Mouse (Mus musculus) left cerebral cortex, postnatal 10 days (tissue): ENCODE results near the gene Slc25a19. TPM values are rescaled to one million over a fixed set of nuclear protein-coding genes. Genes with fewer than 3 reads are reported as not detected.

Experiments used
- total RNA-seq, 2 experiments: library from RNA; stranded (reverse); gene quantifications; 2 replicates each; pipeline ENCODE4 v1.2.3; 2021

Slc25a19 gene
- total RNA-seq, 2 experiments from 2014 or later: 55.0 to 59.7 TPM

Other genes starting within 250 kb of the Slc25a19 start
- 10 to 100 TPM; 15.2 to 17.2 TPM for gene Cdr2l, start 246.4 kb downstream of the Slc25a19 start, total RNA-seq
- 10 to 100 TPM; 96.2 to 98.8 TPM for gene Mrpl58, start 224.5 kb downstream of the Slc25a19 start, total RNA-seq
- gene Atp5h, start 208.3 kb downstream of the Slc25a19 start, total RNA-seq: 100 to 1,000 TPM; 399 to 414 TPM
- gene Kctd2, start 208.2 kb downstream of the Slc25a19 start, total RNA-seq: 10 to 100 TPM; 54.3 to 55.7 TPM
- gene Trim80, start 187.8 kb downstream of the Slc25a19 start, total RNA-seq: under 1 TPM in 1 of 2 experiments, not detected in 1; 0.24 TPM
- not detected for gene Slc16a5, start 165.8 kb downstream of the Slc25a19 start, total RNA-seq
- gene Armc7, start 152.6 kb downstream of the Slc25a19 start, total RNA-seq: 1 to 10 TPM; 9.0 to 9.2 TPM
- gene Nt5c, start 136.4 kb downstream of the Slc25a19 start, total RNA-seq: 10 to 100 TPM; 78.6 to 80.8 TPM
- 100 to 1,000 TPM; 312 to 341 TPM for gene Jpt1, start 113.9 kb downstream of the Slc25a19 start, total RNA-seq
- 100 to 1,000 TPM; 396 to 399 TPM for gene Sumo2, start 92.0 kb downstream of the Slc25a19 start, total RNA-seq
- 10 to 100 TPM; 43.9 to 51.2 TPM for gene Nup85, start 63.9 kb downstream of the Slc25a19 start, total RNA-seq
- 10 to 100 TPM; 52.7 to 58.7 TPM for gene Mrps7, start 24.4 kb downstream of the Slc25a19 start, total RNA-seq
- gene Gga3, start 24.2 kb downstream of the Slc25a19 start, total RNA-seq: 10 to 100 TPM; 51.4 to 65.1 TPM
- 10 to 100 TPM; 14.4 to 14.6 TPM for gene Mif4gd, start 15.3 kb downstream of the Slc25a19 start, total RNA-seq
- 100 to 1,000 TPM; 183 to 193 TPM for gene Grb2, start 80.3 kb upstream of the Slc25a19 start, total RNA-seq
- gene Tmem94, start 137.1 kb upstream of the Slc25a19 start, total RNA-seq: 10 to 100 TPM; 37.7 to 40.0 TPM
- gene Caskin2, start 185.3 kb upstream of the Slc25a19 start, total RNA-seq: 10 to 100 TPM; 15.7 to 17.7 TPM
- gene Tsen54, start 186.4 kb upstream of the Slc25a19 start, total RNA-seq: 10 to 100 TPM; 13.9 to 14.2 TPM
- gene Llgl2, start 195.8 kb upstream of the Slc25a19 start, total RNA-seq: 1 to 10 TPM in 1 of 2 experiments, under 1 TPM in 1; 0.63 to 1.6 TPM
- under 1 TPM; 0.17 to 0.93 TPM for gene Myo15b, start 230.1 kb upstream of the Slc25a19 start, total RNA-seq